Mouse (Mus musculus) ES-Bruce4 (cell line): Measurements from ENCODE around the gene Cst13.

Experiments used
- CTCF ChIP-seq: IDR thresholded peaks from one replicate; pipeline ENCODE4 v1.8.1; 2011; ENCODE audit warnings: low read depth, low read length
- EP300 ChIP-seq: IDR thresholded peaks from 2 replicates; pipeline ENCODE4 v1.6.1; 2011; ENCODE audit warnings: low read depth, low read length; ENCODE audit not compliant: insufficient read depth
- POLR2A ChIP-seq: IDR thresholded peaks from one replicate; pipeline ENCODE4 v1.8.1; 2011; ENCODE audit warnings: low read length; ENCODE audit not compliant: insufficient read depth

DNA sequence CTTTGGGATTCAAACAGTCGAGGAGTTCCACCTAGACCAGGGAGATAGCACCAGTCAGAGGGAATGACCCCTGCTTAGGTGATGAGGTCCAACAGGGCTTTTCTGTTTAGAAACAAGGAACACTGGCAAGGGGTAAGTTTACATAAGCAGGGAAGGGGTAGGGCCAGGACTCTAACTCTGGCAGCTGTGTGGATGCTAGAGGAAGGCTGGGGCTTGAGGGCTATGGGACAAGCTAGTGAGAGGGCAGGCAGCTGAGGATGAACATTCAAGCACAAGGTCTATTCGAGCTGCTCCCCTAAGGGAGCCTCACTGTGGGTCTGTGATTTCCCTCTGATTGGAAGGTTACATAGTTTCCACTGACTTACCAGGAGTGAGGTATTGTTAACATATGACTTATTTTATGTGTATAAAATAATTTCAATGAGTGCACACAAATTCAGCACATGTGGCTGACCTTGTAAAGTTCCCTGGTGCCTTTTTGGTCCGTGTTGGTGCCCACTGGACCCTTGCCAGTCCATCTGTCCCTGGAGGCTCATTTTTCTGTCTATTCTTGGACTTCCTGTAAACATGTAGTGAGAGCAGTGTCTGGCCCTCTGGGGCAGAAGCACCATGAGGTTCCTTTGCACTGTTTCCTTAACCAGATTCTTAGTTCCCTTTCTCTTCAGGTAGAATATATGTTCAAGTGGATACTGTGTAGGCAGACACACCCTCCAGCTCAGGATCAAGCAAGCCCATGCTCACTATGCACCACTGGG lies 57.3 kb downstream of the Cst13 start:
- TF ChIP-seq CTCF (no peak), POLR2A (no peak), EP300 (no peak)
